Mouse (Mus musculus) gonadal fat pad, adult 2 months (tissue): ENCODE data around the gene Uchl5. TPM values are rescaled to one million over a fixed set of nuclear protein-coding genes. Genes with fewer than 3 reads are reported as not detected.

Experiments
- DNase-seq: peaks from one replicate; pipeline ENCODE4 v3.0.0-alpha.2; 2012; ENCODE audit warnings: low read depth
- polyA plus RNA-seq: library from polyadenylated mRNA; depleted of rRNA; stranded (reverse); fragments of >200 nt; gene quantifications from 2 replicates; pipeline ENCODE4 v1.2.3, GENCODE M21; 2012; rRNA removed

Gene Uchl5
- polyA plus RNA-seq, 1 experiment, result 2.4 TPM

DNA sequence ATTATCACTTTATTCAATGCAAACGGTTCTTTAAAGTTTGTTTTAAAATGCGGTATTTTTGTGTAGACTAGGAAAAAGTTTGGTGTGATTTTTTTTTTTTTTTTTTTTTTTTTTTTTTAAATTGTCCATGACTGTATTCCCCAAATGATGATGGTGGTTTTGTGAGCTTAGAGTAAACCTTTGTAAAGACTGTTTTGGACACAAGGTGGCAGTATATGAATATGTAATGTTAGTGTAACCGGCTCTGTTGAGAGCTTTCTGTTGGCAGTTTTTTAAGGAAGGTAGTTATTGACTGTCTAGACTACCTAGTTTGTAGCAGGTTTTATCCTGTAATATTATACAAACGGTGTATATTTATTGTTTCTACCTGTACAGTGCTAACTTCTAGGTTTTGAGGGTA is 26.5 kb downstream of the Uchl5 start:
- DNase-seq, result no peak

- no peak for DNase-seq
Observed at GRCm38 (mm10) chr1:143809062-143809461, 32.0 kb downstream of the Uchl5 start.

DNA sequence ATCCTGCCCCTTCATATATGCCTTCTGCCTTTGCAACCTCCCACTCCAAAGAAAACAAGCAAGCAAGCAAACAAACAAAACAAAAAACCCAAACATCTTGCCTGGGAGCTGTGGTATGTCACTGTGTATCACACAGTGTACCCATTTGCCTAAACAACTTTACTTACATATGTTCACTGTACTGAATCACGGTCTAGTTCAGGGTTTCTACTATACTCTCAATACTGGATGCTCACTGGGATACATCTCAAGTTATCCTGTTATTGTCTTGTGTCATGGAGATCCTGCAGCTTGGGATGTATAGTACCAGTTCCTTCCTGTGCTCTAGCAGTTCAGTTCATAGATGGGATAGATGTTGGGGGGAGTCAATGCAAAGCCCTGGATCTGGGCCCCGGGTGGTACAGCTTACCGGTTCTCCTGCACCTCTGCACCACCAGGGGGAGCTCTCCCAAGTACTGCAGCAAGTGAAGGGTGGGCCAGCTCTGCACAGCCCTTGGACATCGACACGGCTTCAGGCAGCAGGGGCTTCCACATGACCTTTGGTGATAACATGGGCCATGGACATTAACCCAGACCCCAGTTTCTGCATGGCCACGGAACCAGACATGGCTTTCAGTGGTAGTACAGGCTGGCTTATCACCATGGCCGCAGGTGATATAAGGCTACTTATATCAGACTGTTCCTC is 36.7 kb downstream of the Uchl5 start:
- no peak for DNase-seq

DNA sequence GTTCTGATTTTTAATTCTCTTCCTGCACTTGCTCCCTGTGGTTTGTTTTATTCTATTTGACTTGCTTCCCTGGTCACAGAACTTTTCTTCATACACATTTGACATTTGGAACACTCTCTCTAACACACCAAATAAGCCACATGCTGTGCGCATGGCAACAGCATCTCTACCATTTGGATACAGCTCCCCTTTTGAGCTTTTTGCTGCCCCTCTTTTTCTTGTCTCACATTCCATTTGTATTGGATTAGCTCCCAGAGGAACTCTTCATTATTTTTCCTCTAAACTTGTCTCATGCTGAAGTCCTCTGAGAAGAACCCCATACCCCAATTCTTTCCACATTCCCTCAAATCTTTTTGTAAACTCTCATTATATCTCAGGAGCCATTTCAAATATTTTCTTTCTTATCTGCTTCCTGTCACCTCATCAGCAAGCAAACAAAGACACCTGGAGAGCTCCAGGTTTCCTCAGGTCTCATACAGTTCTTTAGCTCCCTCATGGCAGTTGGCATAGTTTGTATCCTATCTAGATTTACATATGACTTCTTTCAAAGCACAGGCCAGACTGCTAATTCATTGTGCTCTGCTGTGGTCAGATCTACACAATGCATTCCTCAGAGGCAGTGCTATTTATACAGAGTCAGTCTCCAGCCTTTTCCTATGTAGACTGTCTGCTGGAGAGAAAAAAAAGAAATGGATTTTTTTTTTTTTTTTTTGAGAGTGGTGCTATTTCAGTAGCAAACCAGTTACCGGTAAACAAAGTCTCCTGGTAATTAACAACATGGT is 43.2 kb downstream of the Uchl5 start:
- DNase-seq, result no peak

GRCm38 (mm10) chr1:143822677-143823076 is 45.6 kb downstream of the Uchl5 start:
- DNase-seq, result no peak

- no peak for DNase-seq
Observed at GRCm38 (mm10) chr1:143830713-143831112, 53.6 kb downstream of the Uchl5 start.

DNA sequence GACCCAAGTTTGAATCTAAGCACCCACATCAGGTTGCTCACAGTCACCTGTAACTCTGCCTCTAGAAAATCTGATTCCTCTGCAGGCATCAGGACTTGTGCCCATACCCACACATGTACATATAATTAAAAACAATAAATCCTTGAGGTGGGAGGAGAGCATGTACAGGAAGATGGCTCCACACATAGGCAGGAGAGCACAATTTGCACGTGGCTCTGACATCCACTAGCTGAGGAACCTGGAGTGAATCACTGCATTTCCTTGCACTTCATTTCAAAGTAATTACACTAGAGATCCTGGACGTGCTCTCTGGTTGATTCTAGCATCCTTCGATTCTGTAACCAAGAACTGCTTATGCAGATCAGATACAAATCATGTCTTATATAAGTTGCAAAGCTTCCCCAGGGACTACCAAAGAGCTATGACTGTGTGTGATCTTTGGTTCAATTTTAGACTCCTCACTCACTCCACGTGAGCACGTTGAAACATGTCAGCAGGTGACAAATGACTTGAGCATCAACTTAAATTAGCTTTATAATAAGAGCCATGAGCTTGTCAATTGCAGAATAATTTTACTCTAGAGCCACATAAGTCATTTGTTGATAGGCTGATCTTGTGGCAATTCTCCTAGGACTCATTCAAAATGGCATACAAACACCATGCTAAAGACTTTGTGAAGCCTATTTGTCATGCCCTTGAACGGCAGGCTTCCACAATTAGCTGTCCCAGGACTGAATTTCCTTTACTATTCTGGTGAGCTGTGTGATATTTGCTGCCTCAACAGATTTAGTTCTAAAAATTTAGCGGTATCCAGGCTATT is 59.5 kb downstream of the Uchl5 start:
- no peak for DNase-seq

DNA sequence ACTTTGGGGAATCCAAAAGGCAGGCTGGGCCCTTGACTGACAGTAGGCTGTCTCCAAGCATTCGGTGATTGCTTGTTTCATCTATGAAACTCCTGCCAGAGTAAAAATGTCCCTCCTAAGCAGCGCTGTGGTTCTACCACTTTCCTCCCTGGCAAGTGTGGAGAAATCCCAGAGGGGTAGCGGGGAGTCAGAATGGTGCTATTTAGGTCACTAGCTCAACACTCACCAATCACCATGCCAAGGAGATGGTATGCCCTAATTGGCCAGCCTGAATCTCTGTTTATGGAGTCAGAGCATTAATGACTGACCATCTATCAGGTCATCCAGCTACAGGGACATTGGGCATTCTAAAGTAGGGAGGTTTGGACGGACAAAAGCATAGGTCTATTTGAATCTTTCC is 60.6 kb downstream of the Uchl5 start:
- no peak for DNase-seq

DNA sequence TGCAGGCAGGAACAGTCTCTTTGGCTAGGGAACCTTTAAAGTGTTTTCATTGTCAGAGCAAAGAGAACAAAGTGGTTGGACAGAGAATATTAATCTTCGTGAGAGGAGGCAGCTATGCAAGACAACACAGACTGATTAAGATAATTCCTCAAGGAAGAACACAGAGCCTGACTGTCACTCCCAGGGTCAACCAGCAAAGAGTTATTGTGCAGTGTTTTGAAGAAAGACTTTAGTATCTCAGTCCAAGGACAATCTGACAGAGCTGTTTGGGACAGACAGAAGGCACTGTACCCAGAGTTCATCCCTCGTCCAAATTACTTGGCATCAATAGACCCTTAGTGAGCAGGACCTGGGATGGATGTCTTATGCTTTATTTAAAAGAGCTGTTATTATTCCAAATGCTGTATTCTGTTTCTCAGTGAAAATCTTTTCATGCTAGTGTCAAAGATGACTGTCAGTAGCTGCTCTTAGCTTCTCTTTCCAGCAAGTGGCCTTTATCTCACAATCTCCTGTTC is 61.9 kb downstream of the Uchl5 start:
- no peak for DNase-seq

- no peak for DNase-seq
Observed at GRCm38 (mm10) chr1:143852329-143852728, 75.3 kb downstream of the Uchl5 start.

DNA sequence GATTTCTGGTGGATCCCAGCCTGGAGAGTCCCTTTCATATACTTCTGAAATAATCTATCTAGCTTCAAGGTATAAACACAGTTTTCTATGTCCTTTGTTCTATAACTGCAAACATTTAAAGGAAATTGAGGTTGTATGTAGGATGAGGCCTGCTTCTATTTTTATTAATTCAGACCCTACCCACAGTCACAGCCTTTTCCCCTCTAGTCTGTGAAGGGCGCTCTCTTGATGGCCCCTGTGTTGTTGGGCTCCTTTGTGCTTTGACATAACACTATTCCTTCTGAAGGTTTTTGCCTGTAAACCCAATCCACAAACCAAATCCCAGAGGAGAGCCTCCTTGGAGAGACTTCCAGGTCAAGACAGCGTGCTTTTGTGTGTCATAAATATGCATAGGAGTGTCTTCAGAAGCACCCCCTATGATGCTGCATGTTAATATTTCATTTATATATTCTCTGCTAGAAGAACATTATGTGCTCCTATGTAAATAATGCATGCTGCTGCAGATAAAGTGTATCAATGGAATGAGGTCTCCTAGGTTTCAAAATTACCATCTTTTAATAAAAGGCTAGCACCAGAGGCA is 75.8 kb downstream of the Uchl5 start:
- DNase-seq, result no peak

DNA sequence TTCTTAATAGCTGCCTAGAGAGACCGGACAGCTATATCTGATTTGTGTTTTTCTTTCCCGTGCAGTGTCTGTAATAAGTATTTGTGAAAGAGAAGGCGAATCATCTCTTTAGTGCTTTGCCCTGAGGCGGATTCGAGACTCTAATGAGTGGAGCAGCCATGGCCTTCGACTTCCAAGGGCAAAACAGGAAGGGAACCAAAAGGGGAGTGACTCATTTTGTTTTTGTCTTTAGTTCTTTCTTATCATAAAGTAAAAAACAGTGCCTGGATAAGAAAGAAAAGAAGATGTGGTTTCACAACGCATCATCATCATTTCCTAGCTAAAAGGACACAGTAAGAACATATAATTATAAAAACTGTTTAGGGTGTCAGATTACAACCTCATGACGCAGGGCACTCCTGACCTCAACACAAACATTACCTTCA is 76.6 kb downstream of the Uchl5 start:
- DNase-seq, result no peak

GRCm38 (mm10) chr1:143855706-143856105 is 78.6 kb downstream of the Uchl5 start:
- no peak for DNase-seq

Other genes starting within 250 kb of the Uchl5 start
- gene B3galt2, start 136.6 kb upstream of the Uchl5 start, polyA plus RNA-seq, result 8.8 TPM in 2 replicates
- 3.8 and 4.9 TPM in 2 replicates for gene Cdc73, start 74.4 kb upstream of the Uchl5 start, polyA plus RNA-seq
- 16.6 and 18.1 TPM in 2 replicates for gene Glrx2, start 60.9 kb upstream of the Uchl5 start, polyA plus RNA-seq
- gene Trove2, start 204 bp upstream of the Uchl5 start, polyA plus RNA-seq, result 2.1 and 2.8 TPM in 2 replicates
- gene Rgs2, start 226.9 kb downstream of the Uchl5 start, polyA plus RNA-seq, result 6.5 TPM in 2 replicates